Comparison of ENCODE assay signal across 12 mouse cellular contexts in genomic region chr7:127946470-127947023, GRCm38 (mm10). TPM values are rescaled to one million over a fixed set of nuclear protein-coding genes. Genes with fewer than 3 reads are reported as not detected.
DNase-seq lines count a peak whose midpoint lies in the region; ATAC-seq lines count a peak whose summit lies in the region.
"Had no signal": no experiment of that assay in that cellular context is flagged by ENCODE, and none has a peak within 500 bp of the region (broad histone marks: within the 10 kb centered on the region; RNA-seq: fewer than 3 reads in every experiment).

Gene Prss36 (minus strand): TSS chr7:127946725.

- H3K4me1 ChIP-seq in heart, embryonic 14.5 days (ENCODE audit: control insufficient read depth in 2 of 2, insufficient read depth in 2 of 2, low read length in 2 of 2) = peaks cover 0 to 3% of the 10 kb centered on the region in 2 experiments; a peak in 1 of 4 replicates
- H3K4me1 ChIP-seq in limb, embryonic 12.5 days (replicated peaks) = peaks cover 4% of the 10 kb centered on the region; the same call in 1 of the 2 replicates
- H3K4me1 ChIP-seq in liver, embryonic 11.5 days (replicated peaks; ENCODE audit: control insufficient read depth, insufficient read depth, low read length) = no peaks in the 10 kb centered on the region; the same call in 1 of the 2 replicates

- WGBS in heart, embryonic 14.5 days = 68% methylated on average over 6 of the region's 6 CpGs
- 78% methylated on average over 6 of the region's 6 CpGs for WGBS in limb, embryonic 12.5 days
- WGBS in liver, embryonic 11.5 days = 73% methylated on average over 6 of the region's 6 CpGs

- H3K27me3 ChIP-seq in heart, embryonic 14.5 days (ENCODE audit: control insufficient read depth, insufficient read depth, low read length) = peaks cover 28% of the 10 kb centered on the region
- peaks cover 46% of the 10 kb centered on the region for H3K27me3 ChIP-seq in limb, embryonic 12.5 days
- peaks cover 36% of the 10 kb centered on the region for H3K27me3 ChIP-seq in liver, embryonic 11.5 days (replicated peaks; ENCODE audit: control insufficient read depth, insufficient read depth, low read length)

- intact Hi-C loops in heart, postnatal 14 days (cut with DNase I) = loop anchor here (10.0 kb wide), 1 partner anchor 258 kb away; the partner anchor contains the start of gene Cox6a2

- ATAC-seq in heart, embryonic 14.5 days (ENCODE audit: insufficient number of reproducible peaks, insufficient read depth, low FRiP score, low read depth) = no peak
- ATAC-seq in limb, embryonic 12.5 days (ENCODE audit: insufficient number of reproducible peaks, insufficient read depth, low FRiP score, low TSS enrichment, low read depth) = no peak
- no peak for ATAC-seq in liver, embryonic 11.5 days (replicated peaks; ENCODE audit: low FRiP score)

- H3K9ac ChIP-seq in heart, embryonic 14.5 days (ENCODE audit: low read length) = no peak within 1 kb of the TSS
- no peak within 1 kb of the TSS for H3K9ac ChIP-seq in limb, embryonic 12.5 days (replicated peaks)
- no peak within 1 kb of the TSS for H3K9ac ChIP-seq in liver, embryonic 11.5 days (ENCODE audit: low read depth, low read length)
- H3K9ac ChIP-seq: heart, embryonic 15.5 days; lung, embryonic 14.5 days had no signal

- no peaks in the 10 kb centered on the region for H3K9me3 ChIP-seq in heart, embryonic 14.5 days (ENCODE audit: control insufficient read depth, low read length)
- H3K9me3 ChIP-seq in limb, embryonic 12.5 days = no peaks in the 10 kb centered on the region
- no peaks in the 10 kb centered on the region for H3K9me3 ChIP-seq in liver, embryonic 11.5 days (ENCODE audit: control insufficient read depth, low read length)
- H3K9me3 ChIP-seq: heart, embryonic 15.5 days had no signal

- H3K36me3 ChIP-seq in heart, embryonic 14.5 days (ENCODE audit: control insufficient read depth, insufficient read depth, low read length) = no peaks in the 10 kb centered on the region
- no peaks in the 10 kb centered on the region for H3K36me3 ChIP-seq in limb, embryonic 12.5 days
- no peaks in the 10 kb centered on the region for H3K36me3 ChIP-seq in liver, embryonic 11.5 days (ENCODE audit: control insufficient read depth, insufficient read depth, low read length)
- H3K36me3 ChIP-seq: heart, embryonic 15.5 days had no signal

- no peak within 1 kb of the TSS for H3K27ac ChIP-seq in heart, embryonic 14.5 days (replicated peaks in 1 of 2; ENCODE audit: control insufficient read depth in 1 of 2, insufficient read depth in 1 of 2, low read depth in 2 of 2, low read length in 2 of 2)
- H3K27ac ChIP-seq in limb, embryonic 12.5 days = no peak within 1 kb of the TSS
- H3K27ac ChIP-seq in liver, embryonic 11.5 days (ENCODE audit: low read depth, low read length) = no peak within 1 kb of the TSS
- H3K27ac ChIP-seq: heart, embryonic 15.5 days had no signal

- H3K4me2 ChIP-seq in heart, embryonic 14.5 days (ENCODE audit: low read length) = no peak within 1 kb of the TSS
- no peak within 1 kb of the TSS for H3K4me2 ChIP-seq in limb, embryonic 12.5 days
- H3K4me2 ChIP-seq in liver, embryonic 11.5 days = no peak within 1 kb of the TSS
- H3K4me2 ChIP-seq: heart, embryonic 15.5 days; lung, embryonic 14.5 days had no signal

- no peak for DNase-seq in heart, postnatal 14 days
- peak; percentile 34 for DNase-seq in urinary bladder, postnatal 14 days (ENCODE audit: low spot score)
- DNase-seq in urinary bladder, postnatal 25 days (ENCODE audit: low spot score) = no peak
- DNase-seq in natural killer cell, adult 2 months (ENCODE audit: low spot score in 2 of 2) = no peak
- DNase-seq in frontal cortex, postnatal 10 days (ENCODE audit: low spot score in 2 of 2) = no peak
- DNase-seq in liver, embryonic 11.5 days (ENCODE audit: low spot score) = no peak
- DNase-seq: cerebellum, adult 18-20 months; lung, embryonic 14.5 days; right cerebral cortex, postnatal 25 days had no signal

- no peak within 1 kb of the TSS for H3K4me3 ChIP-seq in heart, embryonic 14.5 days (ENCODE audit: control insufficient read depth in 1 of 2, insufficient read depth in 1 of 2, low read depth in 1 of 2, low read length in 2 of 2)
- no peak within 1 kb of the TSS for H3K4me3 ChIP-seq in limb, embryonic 12.5 days (replicated peaks)
- H3K4me3 ChIP-seq in liver, embryonic 11.5 days (ENCODE audit: low read depth, low read length) = no peak within 1 kb of the TSS
- H3K4me3 ChIP-seq: heart, embryonic 15.5 days had no signal

RNA-seq across cellular contexts. Expression of gene Prss36, which starts in this region (rescaled TPM):
- polyA plus RNA-seq in heart, embryonic 14.5 days (2014; fragmentation: Nextera tagmentation; extraction: Ambion mirVana) = 9.2 and 10.1 TPM in 2 replicates
- total RNA-seq in heart, postnatal 14 days (2021) = 1 to 10 TPM; 6.4 to 6.7 TPM
- 9.6 and 10.7 TPM in 2 replicates for polyA plus RNA-seq in limb, embryonic 12.5 days (2016; fragmentation: Nextera tagmentation; extraction: Ambion mirVana)
- polyA plus RNA-seq in liver, embryonic 11.5 days (2014; fragmentation: Nextera tagmentation; extraction: Ambion mirVana) = 7.9 and 9.4 TPM in 2 replicates
